Mouse (Mus musculus): Measurements from ENCODE around the gene Tmem120b. TPM values are rescaled to one million over a fixed set of nuclear protein-coding genes. Genes with fewer than 3 reads are reported as not detected.

The Tmem120b gene
- polyA plus RNA-seq, 1 experiment from 2014 or later, result 25.8 TPM

- ATAC-seq (ENCODE audit: insufficient read depth), result no peak
- H3K27ac ChIP-seq (replicated peaks), result 0 out of 2 replicates have a peak overlapping the region, but pooled peaks have one; percentile 79
- H3K4me2 ChIP-seq, result peak overlapping the region; percentile 72
- H3K36me3 ChIP-seq (replicated peaks), result peaks cover 88% of the 10 kb centered on the region
- H3K4me1 ChIP-seq (replicated peaks), result peaks cover 62% of the 10 kb centered on the region
- H3K27me3 ChIP-seq, result no peaks in the 10 kb centered on the region
- 87% methylated on average over 18 of the region's 19 CpGs for whole genome bisulfite sequencing (ENCODE audit: insufficient replicate concordance)
- H3K9ac ChIP-seq, result 0 out of 2 replicates have a peak overlapping the region, but pooled peaks have one; percentile 4
- H3K4me3 ChIP-seq (replicated peaks), result no peak overlapping the region
- H3K9me3 ChIP-seq (replicated peaks), result no peaks in the 10 kb centered on the region
Measured at GRCm38 (mm10) chr5:123151707-123152362, 83.6 kb downstream of the Tmem120b start.

- H3K9ac ChIP-seq, result no peak overlapping the region
- H3K4me1 ChIP-seq (replicated peaks), result peaks cover 52% of the 10 kb centered on the region
Measured at GRCm38 (mm10) chr5:123152901-123153300, 84.7 kb downstream of the Tmem120b start.

GRCm38 (mm10) chr5:123155425-123155824, 87.2 kb downstream of the Tmem120b start:
- Histone ChIP-seq H3K27me3 (no peaks in the 10 kb centered on the region), H3K4me3 (replicated peaks) (no peak overlapping the region), H3K9ac (no peak overlapping the region), H3K27ac (replicated peaks) (no peak overlapping the region), H3K4me1 (replicated peaks) (peaks cover 26% of the 10 kb centered on the region), H3K9me3 (replicated peaks) (no peaks in the 10 kb centered on the region), H3K4me2 (no peak overlapping the region), H3K36me3 (replicated peaks) (peaks cover 95% of the 10 kb centered on the region)
- no peak for ATAC-seq (ENCODE audit: insufficient read depth)
- WGBS (ENCODE audit: insufficient replicate concordance), result 47% methylated on average over 7 of the region's 7 CpGs

More at GRCm38 (mm10) chr5:123152901-123153300, 84.7 kb downstream of the Tmem120b start:
- no peaks in the 10 kb centered on the region for H3K27me3 ChIP-seq
- no peak overlapping the region for H3K4me3 ChIP-seq (replicated peaks)
- no peak overlapping the region for H3K27ac ChIP-seq (replicated peaks)
- WGBS (ENCODE audit: insufficient replicate concordance), result 45% methylated on average over 1 of the region's 1 CpGs
- H3K9me3 ChIP-seq (replicated peaks), result no peaks in the 10 kb centered on the region
- no peak for ATAC-seq (ENCODE audit: insufficient read depth)
- H3K4me2 ChIP-seq, result no peak overlapping the region; the same call in 1 of the 2 replicates
- H3K36me3 ChIP-seq (replicated peaks), result peaks cover 88% of the 10 kb centered on the region

GRCm38 (mm10) chr5:123156763-123157162, 88.5 kb downstream of the Tmem120b start:
- ATAC-seq (ENCODE audit: insufficient read depth), result no peak
- 87% methylated on average over 12 of the region's 12 CpGs for WGBS (ENCODE audit: insufficient replicate concordance)
- no peaks in the 10 kb centered on the region for H3K27me3 ChIP-seq
- peaks cover 13% of the 10 kb centered on the region for H3K4me1 ChIP-seq (replicated peaks)
- H3K36me3 ChIP-seq (replicated peaks), result peaks cover 95% of the 10 kb centered on the region
- H3K4me2 ChIP-seq, result no peak overlapping the region
- no peaks in the 10 kb centered on the region for H3K9me3 ChIP-seq (replicated peaks)
- no peak overlapping the region for H3K9ac ChIP-seq
- H3K27ac ChIP-seq (replicated peaks), result no peak overlapping the region
- H3K4me3 ChIP-seq (replicated peaks), result no peak overlapping the region

- no peak overlapping the region for H3K4me2 ChIP-seq
- WGBS (ENCODE audit: insufficient replicate concordance), result 80% methylated on average over 4 of the region's 4 CpGs
- no peak overlapping the region for H3K27ac ChIP-seq (replicated peaks)
- no peaks in the 10 kb centered on the region for H3K27me3 ChIP-seq
- H3K4me3 ChIP-seq (replicated peaks), result no peak overlapping the region
- peaks cover 95% of the 10 kb centered on the region for H3K36me3 ChIP-seq (replicated peaks)
- no peaks in the 10 kb centered on the region for H3K9me3 ChIP-seq (replicated peaks)
- H3K9ac ChIP-seq, result no peak overlapping the region
- 0 out of 2 replicates have a peak, but pooled peaks cover 2% of the 10 kb centered on the region for H3K4me1 ChIP-seq (replicated peaks)
- ATAC-seq (ENCODE audit: insufficient read depth), result no peak
Measured at GRCm38 (mm10) chr5:123157972-123158371, 89.8 kb downstream of the Tmem120b start.

GRCm38 (mm10) chr5:123159446-123159845, 91.2 kb downstream of the Tmem120b start:
- Histone ChIP-seq H3K4me3 (replicated peaks) (no peak overlapping the region), H3K4me2 (no peak overlapping the region), H3K27me3 (no peaks in the 10 kb centered on the region), H3K27ac (replicated peaks) (no peak overlapping the region), H3K4me1 (replicated peaks) (0 out of 2 replicates have a peak, but pooled peaks cover 2% of the 10 kb centered on the region), H3K36me3 (replicated peaks) (peaks cover 95% of the 10 kb centered on the region), H3K9me3 (replicated peaks) (no peaks in the 10 kb centered on the region), H3K9ac (no peak overlapping the region)
- WGBS (ENCODE audit: insufficient replicate concordance), result 87% methylated on average over 4 of the region's 4 CpGs
- no peak for ATAC-seq (ENCODE audit: insufficient read depth)

- no peak for ATAC-seq (ENCODE audit: insufficient read depth)
Measured at GRCm38 (mm10) chr5:123159866-123160265, 91.7 kb downstream of the Tmem120b start.

GRCm38 (mm10) chr5:123160341-123160740, 92.1 kb downstream of the Tmem120b start:
- ATAC-seq (ENCODE audit: insufficient read depth), result no peak
- Histone ChIP-seq H3K9me3 (replicated peaks) (no peaks in the 10 kb centered on the region), H3K4me2 (no peak overlapping the region), H3K4me3 (replicated peaks) (no peak overlapping the region), H3K27me3 (no peaks in the 10 kb centered on the region), H3K9ac (no peak overlapping the region), H3K27ac (replicated peaks) (no peak overlapping the region), H3K4me1 (replicated peaks) (0 out of 2 replicates have a peak, but pooled peaks cover 2% of the 10 kb centered on the region), H3K36me3 (replicated peaks) (peaks cover 90% of the 10 kb centered on the region)
- WGBS (ENCODE audit: insufficient replicate concordance), result 87% methylated on average over 15 of the region's 15 CpGs

More at GRCm38 (mm10) chr5:123159866-123160265, 91.7 kb downstream of the Tmem120b start:
- no peak overlapping the region for H3K4me3 ChIP-seq (replicated peaks)
- no peaks in the 10 kb centered on the region for H3K9me3 ChIP-seq (replicated peaks)
- H3K27ac ChIP-seq (replicated peaks), result no peak overlapping the region
- H3K27me3 ChIP-seq, result no peaks in the 10 kb centered on the region
- peaks cover 95% of the 10 kb centered on the region for H3K36me3 ChIP-seq (replicated peaks)
- no peak overlapping the region for H3K9ac ChIP-seq
- 0 out of 2 replicates have a peak, but pooled peaks cover 2% of the 10 kb centered on the region for H3K4me1 ChIP-seq (replicated peaks)
- 86% methylated on average over 15 of the region's 15 CpGs for WGBS (ENCODE audit: insufficient replicate concordance)
- H3K4me2 ChIP-seq, result no peak overlapping the region

- ATAC-seq (ENCODE audit: insufficient read depth), result no peak
- Histone ChIP-seq H3K36me3 (replicated peaks) (peaks cover 89% of the 10 kb centered on the region), H3K27me3 (no peaks in the 10 kb centered on the region), H3K4me3 (replicated peaks) (no peak overlapping the region), H3K9me3 (replicated peaks) (no peaks in the 10 kb centered on the region), H3K27ac (replicated peaks) (no peak overlapping the region), H3K4me2 (no peak overlapping the region), H3K4me1 (replicated peaks) (peaks cover 9% of the 10 kb centered on the region), H3K9ac (no peak overlapping the region)
- 81% methylated on average over 9 of the region's 9 CpGs for WGBS (ENCODE audit: insufficient replicate concordance)
Measured at GRCm38 (mm10) chr5:123162942-123163341, 94.7 kb downstream of the Tmem120b start.

GRCm38 (mm10) chr5:123166437-123166836, 98.2 kb downstream of the Tmem120b start:
- 82% methylated on average over 10 of the region's 10 CpGs for WGBS (ENCODE audit: insufficient replicate concordance)
- Histone ChIP-seq H3K9me3 (replicated peaks) (no peaks in the 10 kb centered on the region), H3K4me3 (replicated peaks) (no peak overlapping the region), H3K27me3 (no peaks in the 10 kb centered on the region), H3K36me3 (replicated peaks) (peaks cover 56% of the 10 kb centered on the region), H3K9ac (no peak overlapping the region), H3K27ac (replicated peaks) (no peak overlapping the region), H3K4me1 (replicated peaks) (peaks cover 24% of the 10 kb centered on the region), H3K4me2 (no peak overlapping the region)
- no peak for ATAC-seq (ENCODE audit: insufficient read depth)
